Comparison of ENCODE assay signal across 8 mouse cellular contexts in genomic region chr9:65214778-65215493, GRCm38 (mm10). TPM values are rescaled to one million over a fixed set of nuclear protein-coding genes. Genes with fewer than 3 reads are reported as not detected.
DNase-seq lines count a peak whose midpoint lies in the region; ATAC-seq and TF ChIP-seq lines count a peak whose summit lies in the region.

No protein-coding gene starts in this region.

- TF ChIP-seq CTCF in liver, embryonic 14.5 days (IDR thresholded peaks at IDR 0.05; ENCODE audit: low read depth), result peak; percentile 52

- no peaks in the 10 kb centered on the region for H3K9me3 ChIP-seq in heart, embryonic 14.5 days (ENCODE audit: control insufficient read depth, low read length)
- H3K9me3 ChIP-seq in liver, embryonic 14.5 days (ENCODE audit: control insufficient read depth, low read length), result no peaks in the 10 kb centered on the region
- no peaks in the 10 kb centered on the region for H3K9me3 ChIP-seq in stomach, embryonic 16.5 days (replicated peaks; ENCODE audit: control insufficient read depth, low read length)

- peaks cover 2% of the 10 kb centered on the region for H3K4me1 ChIP-seq in brown adipose tissue, adult 24 weeks (ENCODE audit: control insufficient read depth, insufficient read depth, insufficient read length, low read length)
- peaks cover 2 to 8% of the 10 kb centered on the region in 2 experiments; a peak in 3 of 4 replicates for H3K4me1 ChIP-seq in heart, embryonic 14.5 days (ENCODE audit: control insufficient read depth in 2 of 2, insufficient read depth in 2 of 2, low read length in 2 of 2)
- H3K4me1 ChIP-seq in liver, embryonic 14.5 days (replicated peaks; ENCODE audit: control insufficient read depth in 2 of 2, insufficient read depth in 2 of 2, low read length in 1 of 2), result peaks cover 39 to 41% of the 10 kb centered on the region in 2 experiments
- peaks cover 27% of the 10 kb centered on the region for H3K4me1 ChIP-seq in stomach, embryonic 16.5 days (ENCODE audit: control insufficient read depth, insufficient read depth, low read length)

- peak overlapping the region; percentile 82 for H3K9ac ChIP-seq in heart, embryonic 14.5 days (ENCODE audit: low read length)
- peak overlapping the region; percentile 97 for H3K9ac ChIP-seq in liver, embryonic 14.5 days (replicated peaks)
- peak overlapping the region; percentile 91 for H3K9ac ChIP-seq in stomach, embryonic 16.5 days (ENCODE audit: low read length)

- H3K4me2 ChIP-seq in heart, embryonic 14.5 days (ENCODE audit: low read length), result peak overlapping the region; percentile 74
- peak overlapping the region; percentile 93 for H3K4me2 ChIP-seq in liver, embryonic 14.5 days (ENCODE audit: low read depth)
- peak overlapping the region; percentile 96 for H3K4me2 ChIP-seq in stomach, embryonic 16.5 days (ENCODE audit: low read depth, low read length)

- ATAC-seq in erythroid progenitor cell, adult 5-6 weeks (replicated peaks; ENCODE audit: low FRiP score, poor library complexity, severe bottlenecking), result peak; percentile 80
- peak; percentile 96 for ATAC-seq in heart, embryonic 14.5 days (ENCODE audit: insufficient number of reproducible peaks, insufficient read depth, low FRiP score, low read depth)
- ATAC-seq in liver, embryonic 14.5 days (ENCODE audit: insufficient read depth), result peak; percentile 90
- peak; percentile 92 for ATAC-seq in stomach, embryonic 16.5 days (ENCODE audit: insufficient read depth, low FRiP score)

- H3K27ac ChIP-seq in brown adipose tissue, adult 24 weeks (replicated peaks; ENCODE audit: low read depth, low read length), result peak overlapping the region; percentile 88
- peak overlapping the region; percentile 83 to 89 for H3K27ac ChIP-seq in heart, embryonic 14.5 days (replicated peaks in 1 of 2; ENCODE audit: control insufficient read depth in 1 of 2, insufficient read depth in 1 of 2, low read depth in 2 of 2, low read length in 2 of 2)
- H3K27ac ChIP-seq in liver, embryonic 14.5 days, result peak overlapping the region; percentile 98
- H3K27ac ChIP-seq in stomach, embryonic 16.5 days (ENCODE audit: low read length), result peak overlapping the region; percentile 97

- TF ChIP-seq EP300 in liver, embryonic 14.5 days (IDR thresholded peaks at IDR 0.05; ENCODE audit: low read depth), result no peak

- peak; percentile 91 for DNase-seq in CD4-positive, CD25-positive, alpha-beta regulatory T cell, adult 2 months (ENCODE audit: low read depth, low spot score)
- peak; percentile 95 for DNase-seq in kidney, postnatal 14 days
- peak; percentile 86 to 89 (median 86) for DNase-seq in liver, embryonic 14.5 days (ENCODE audit: low read depth in 3 of 3, low spot score in 3 of 3)
- peak; percentile 92 for DNase-seq in neural tube, embryonic 10.5 days (ENCODE audit: extremely low spot score, low spot score)

- H3K36me3 ChIP-seq in heart, embryonic 14.5 days (ENCODE audit: control insufficient read depth, insufficient read depth, low read length), result no peaks in the 10 kb centered on the region
- H3K36me3 ChIP-seq in liver, embryonic 14.5 days (replicated peaks; ENCODE audit: control insufficient read depth, insufficient read depth, low read depth), result no peaks in the 10 kb centered on the region; the same call in 1 of the 2 replicates
- H3K36me3 ChIP-seq in stomach, embryonic 16.5 days (ENCODE audit: control insufficient read depth, insufficient read depth, low read length), result no peaks in the 10 kb centered on the region

- peak overlapping the region; percentile 66 for H3K4me3 ChIP-seq in brown adipose tissue, adult 24 weeks (ENCODE audit: insufficient read depth, low read depth, low read length)
- peak overlapping the region; percentile 59 to 76 for H3K4me3 ChIP-seq in heart, embryonic 14.5 days (ENCODE audit: control insufficient read depth in 1 of 2, insufficient read depth in 1 of 2, low read depth in 1 of 2, low read length in 2 of 2)
- H3K4me3 ChIP-seq in liver, embryonic 14.5 days (ENCODE audit: insufficient read depth in 1 of 2, low read depth in 2 of 2, low read length in 2 of 2), result peak overlapping the region; percentile 73 to 74
- peak overlapping the region; percentile 68 for H3K4me3 ChIP-seq in stomach, embryonic 16.5 days (replicated peaks; ENCODE audit: low read length)

- under 1% methylated on average over 53 of the region's 59 CpGs for WGBS in heart, embryonic 14.5 days
- WGBS in liver, embryonic 14.5 days (ENCODE audit: insufficient replicate concordance), result under 1% methylated on average over 59 of the region's 59 CpGs
- under 1% methylated on average over 59 of the region's 59 CpGs for WGBS in stomach, embryonic 16.5 days

- no peaks in the 10 kb centered on the region for H3K27me3 ChIP-seq in heart, embryonic 14.5 days (ENCODE audit: control insufficient read depth, insufficient read depth, low read length)
- no peaks in the 10 kb centered on the region for H3K27me3 ChIP-seq in liver, embryonic 14.5 days (ENCODE audit: control insufficient read depth, insufficient read depth, low read length)
- no peaks in the 10 kb centered on the region; the same call in 1 of the 2 replicates for H3K27me3 ChIP-seq in stomach, embryonic 16.5 days (ENCODE audit: control insufficient read depth, insufficient read depth, low read length)

RNA-seq across cellular contexts. Expression of gene Parp16, which starts 19.8 kb away (rescaled TPM):
- polyA plus RNA-seq in brown adipose tissue, adult 24 weeks (2012; ENCODE audit: insufficient read depth, insufficient read length, missing spikeins), result 11.9 and 16.2 TPM in 2 replicates
- 17.7 and 28.5 TPM in 2 replicates for total RNA-seq in erythroid progenitor cell, adult 5-6 weeks (2015; ENCODE audit: low replicate concordance)
- 13.7 and 15.2 TPM in 2 replicates for total RNA-seq in erythroid progenitor cell, adult 5-6 weeks (2017; ENCODE audit: low replicate concordance)
- 4.3 and 5.6 TPM in 2 replicates for polyA plus RNA-seq in heart, embryonic 14.5 days (2014; fragmentation: Nextera tagmentation; extraction: Ambion mirVana)
- 4.9 and 5.7 TPM in 2 replicates for polyA plus RNA-seq in liver, embryonic 14.5 days (2012; rRNA removed)
- polyA plus RNA-seq in liver, embryonic 14.5 days (2014; fragmentation: Nextera tagmentation; extraction: Ambion mirVana), result 7.2 and 9.3 TPM in 2 replicates
- 7.5 and 7.6 TPM in 2 replicates for polyA plus RNA-seq in stomach, embryonic 16.5 days (2015; fragmentation: Nextera tagmentation; extraction: Ambion mirVana)

RNA-seq across cellular contexts. Expression of gene Cilp, which starts 50.0 kb away (rescaled TPM):
- 1.2 and 3.1 TPM in 2 replicates for polyA plus RNA-seq in brown adipose tissue, adult 24 weeks (2012; ENCODE audit: insufficient read depth, insufficient read length, missing spikeins)
- not detected in 2 replicates for total RNA-seq in erythroid progenitor cell, adult 5-6 weeks (2015; ENCODE audit: low replicate concordance)
- not detected in 2 replicates for total RNA-seq in erythroid progenitor cell, adult 5-6 weeks (2017; ENCODE audit: low replicate concordance)
- polyA plus RNA-seq in heart, embryonic 14.5 days (2014; fragmentation: Nextera tagmentation; extraction: Ambion mirVana), result not detected in 2 replicates
- 0.01 TPM in 1 of 2 replicates, not detected in the other for polyA plus RNA-seq in liver, embryonic 14.5 days (2012; rRNA removed)
- polyA plus RNA-seq in liver, embryonic 14.5 days (2014; fragmentation: Nextera tagmentation; extraction: Ambion mirVana), result not detected in 2 replicates
- polyA plus RNA-seq in stomach, embryonic 16.5 days (2015; fragmentation: Nextera tagmentation; extraction: Ambion mirVana), result 0.81 and 0.90 TPM in 2 replicates

Comparison
In these comparisons a context has a peak if more than half of its experiments do, and no peak if none do; other contexts are left out.
1. Peak in every context shown above with its lines: DNase-seq, ATAC-seq, H3K4me3 ChIP-seq and H3K27ac ChIP-seq.